Mouse (Mus musculus) hindbrain, embryonic 15.5 days (tissue): Measurements from ENCODE around the gene Slc25a45. TPM values are rescaled to one million over a fixed set of nuclear protein-coding genes. Genes with fewer than 3 reads are reported as not detected.

Experiments used
- ATAC-seq: fragments of 200-750 bp; cut with Nextera tagmentation; 2 replicates; pipeline ENCODE4 v1.8.0; 2017; ENCODE audit warnings: low read depth, moderate number of reproducible peaks, moderate TSS enrichment; ENCODE audit not compliant: low FRiP score
- H3K27ac ChIP-seq: fragments of 300-500 bp; sonication (generic); replicated peaks from 2 replicates; pipeline ENCODE4 v1.5.1; 2015; ENCODE audit warnings: mild to moderate bottlenecking, inconsistent platforms
- H3K27me3 ChIP-seq: fragments of 300-500 bp; sonication (generic); 2 replicates; pipeline ENCODE4 v1.6.1; 2015; ENCODE audit warnings: control low read depth, inconsistent platforms
- H3K36me3 ChIP-seq: fragments of 300-500 bp; sonication (generic); 2 replicates; pipeline ENCODE4 v1.6.1; 2015; ENCODE audit warnings: control low read depth, inconsistent platforms
- H3K4me1 ChIP-seq: fragments of 300-500 bp; sonication (generic); replicated peaks from 2 replicates; pipeline ENCODE4 v1.6.1; 2015; ENCODE audit warnings: control low read depth, inconsistent platforms
- H3K4me2 ChIP-seq: fragments of 300-500 bp; sonication (generic); 2 replicates; pipeline ENCODE4 v1.6.1; 2015; ENCODE audit warnings: moderate library complexity, mild to moderate bottlenecking, inconsistent platforms
- H3K4me3 ChIP-seq: fragments of 300-500 bp; sonication (generic); 2 replicates; pipeline ENCODE4 v1.5.1; 2015; ENCODE audit warnings: mild to moderate bottlenecking, inconsistent platforms
- H3K9ac ChIP-seq: fragments of 300-500 bp; sonication (generic); 2 replicates; pipeline ENCODE4 v1.6.1; 2015; ENCODE audit warnings: inconsistent platforms
- H3K9me3 ChIP-seq: fragments of 300-500 bp; sonication (generic); 2 replicates; pipeline ENCODE4 v1.6.1; 2016; ENCODE audit warnings: control low read depth, inconsistent platforms
- WGBS: fragments of 180-500 bp; shearing (Covaris S2); methylation state at CpG from one replicate; pipeline ENCODE4 v1.1.7; 2015; 5-methylcytosine and 5-hydroxymethylcytosine counted together
- polyA plus RNA-seq: library from polyadenylated mRNA; unstranded; fragments of >200 nt; fragmentation: Nextera tagmentation; extraction: Ambion mirVana; gene quantifications from 2 replicates; pipeline ENCODE4 v1.2.1, GENCODE M21; 2015

Slc25a45 gene
- polyA plus RNA-seq, 1 experiment from 2014 or later, result 2.6 TPM

- peak overlapping the region; percentile 76; the same call in 1 of the 2 replicates for H3K4me2 ChIP-seq
- H3K4me3 ChIP-seq, result no peak overlapping the region
- H3K9me3 ChIP-seq, result no peaks in the 10 kb centered on the region
- peaks cover 57% of the 10 kb centered on the region for H3K4me1 ChIP-seq
- H3K27me3 ChIP-seq, result no peaks in the 10 kb centered on the region
- 0 out of 2 replicates have a peak, but pooled peaks cover 3% of the 10 kb centered on the region for H3K36me3 ChIP-seq
- peak overlapping the region; percentile 98 for H3K27ac ChIP-seq
- no peak for ATAC-seq
- 42% methylated on average over 13 of the region's 13 CpGs for WGBS
- no peak overlapping the region; the same call in 1 of the 2 replicates for H3K9ac ChIP-seq
These were observed 28.6 kb upstream of the Slc25a45 start for GRCm38 (mm10) chr19:5848826-5849672.

GRCm38 (mm10) chr19:5849843-5850527, 27.6 kb upstream of the Slc25a45 start:
- no peak overlapping the region for H3K4me3 ChIP-seq
- 32% methylated on average over 11 of the region's 11 CpGs for WGBS
- 0 out of 2 replicates have a peak, but pooled peaks cover 7% of the 10 kb centered on the region for H3K36me3 ChIP-seq
- no peak overlapping the region; the same call in 1 of the 2 replicates for H3K9ac ChIP-seq
- H3K27ac ChIP-seq, result no peak overlapping the region
- no peaks in the 10 kb centered on the region for H3K27me3 ChIP-seq
- 0 out of 2 replicates have a peak, but pooled peaks have one; percentile 12 for ATAC-seq
- no peaks in the 10 kb centered on the region for H3K9me3 ChIP-seq
- 0 out of 2 replicates have a peak overlapping the region, but pooled peaks have one; percentile 16 for H3K4me2 ChIP-seq
- H3K4me1 ChIP-seq, result peaks cover 47% of the 10 kb centered on the region

GRCm38 (mm10) chr19:5850860-5851259, 26.7 kb upstream of the Slc25a45 start:
- H3K9ac ChIP-seq, result no peak overlapping the region
- WGBS, result 89% methylated on average over 3 of the region's 3 CpGs

GRCm38 (mm10) chr19:5851481-5851971, 26.1 kb upstream of the Slc25a45 start:
- no peak for ATAC-seq
- Histone ChIP-seq H3K9me3 (no peaks in the 10 kb centered on the region), H3K27me3 (no peaks in the 10 kb centered on the region), H3K4me2 (no peak overlapping the region), H3K4me3 (no peak overlapping the region), H3K36me3 (0 out of 2 replicates have a peak, but pooled peaks cover 11% of the 10 kb centered on the region), H3K9ac (peak overlapping the region; percentile 5; the same call in 1 of the 2 replicates), H3K4me1 (peaks cover 37% of the 10 kb centered on the region), H3K27ac (no peak overlapping the region)
- 74% methylated on average over 5 of the region's 5 CpGs for WGBS

More at GRCm38 (mm10) chr19:5850860-5851259, 26.7 kb upstream of the Slc25a45 start:
- H3K4me2 ChIP-seq, result no peak overlapping the region
- H3K4me3 ChIP-seq, result no peak overlapping the region
- no peaks in the 10 kb centered on the region for H3K9me3 ChIP-seq
- peaks cover 41% of the 10 kb centered on the region for H3K4me1 ChIP-seq
- no peaks in the 10 kb centered on the region for H3K27me3 ChIP-seq
- H3K27ac ChIP-seq, result no peak overlapping the region
- ATAC-seq, result no peak
- 0 out of 2 replicates have a peak, but pooled peaks cover 7% of the 10 kb centered on the region for H3K36me3 ChIP-seq

- Histone ChIP-seq H3K36me3 (0 out of 2 replicates have a peak, but pooled peaks cover 14% of the 10 kb centered on the region), H3K4me1 (peaks cover 30% of the 10 kb centered on the region), H3K4me2 (no peak overlapping the region), H3K9me3 (no peaks in the 10 kb centered on the region), H3K4me3 (no peak overlapping the region), H3K27ac (no peak overlapping the region), H3K9ac (no peak overlapping the region), H3K27me3 (no peaks in the 10 kb centered on the region)
- ATAC-seq, result no peak
- WGBS, result 89% methylated on average over 12 of the region's 12 CpGs
These were observed 25.4 kb upstream of the Slc25a45 start for GRCm38 (mm10) chr19:5852035-5852722.

GRCm38 (mm10) chr19:5856604-5857003, 21.0 kb upstream of the Slc25a45 start:
- no peak overlapping the region for H3K4me3 ChIP-seq
- WGBS, result 80% methylated on average over 9 of the region's 9 CpGs
- no peak overlapping the region for H3K9ac ChIP-seq
- H3K27ac ChIP-seq, result no peak overlapping the region
- H3K9me3 ChIP-seq, result no peaks in the 10 kb centered on the region
- ATAC-seq, result 0 out of 2 replicates have a peak, but pooled peaks have one; percentile 34
- no peak overlapping the region for H3K4me2 ChIP-seq
- H3K36me3 ChIP-seq, result peaks cover 42% of the 10 kb centered on the region
- H3K4me1 ChIP-seq, result no peaks in the 10 kb centered on the region
- no peaks in the 10 kb centered on the region for H3K27me3 ChIP-seq

GRCm38 (mm10) chr19:5862335-5863085, 15.1 kb upstream of the Slc25a45 start:
- WGBS, result 96% methylated on average over 14 of the region's 14 CpGs
- H3K27ac ChIP-seq, result no peak overlapping the region
- H3K36me3 ChIP-seq, result peaks cover 46% of the 10 kb centered on the region
- H3K4me2 ChIP-seq, result no peak overlapping the region
- no peak for ATAC-seq
- no peaks in the 10 kb centered on the region for H3K4me1 ChIP-seq
- no peaks in the 10 kb centered on the region for H3K9me3 ChIP-seq
- no peaks in the 10 kb centered on the region for H3K27me3 ChIP-seq
- no peak overlapping the region for H3K4me3 ChIP-seq
- H3K9ac ChIP-seq, result no peak overlapping the region

GRCm38 (mm10) chr19:5863776-5864175, 13.8 kb upstream of the Slc25a45 start:
- ATAC-seq, result no peak
- Histone ChIP-seq H3K4me1 (no peaks in the 10 kb centered on the region), H3K9me3 (no peaks in the 10 kb centered on the region), H3K27me3 (no peaks in the 10 kb centered on the region), H3K36me3 (peaks cover 38% of the 10 kb centered on the region), H3K9ac (no peak overlapping the region), H3K4me2 (no peak overlapping the region), H3K4me3 (no peak overlapping the region), H3K27ac (no peak overlapping the region)
- 96% methylated on average over 5 of the region's 5 CpGs for WGBS

- 93% methylated on average over 20 of the region's 20 CpGs for WGBS
- Histone ChIP-seq H3K9me3 (no peaks in the 10 kb centered on the region), H3K36me3 (peaks cover 30% of the 10 kb centered on the region), H3K27me3 (no peaks in the 10 kb centered on the region), H3K9ac (no peak overlapping the region), H3K4me1 (no peaks in the 10 kb centered on the region), H3K4me3 (no peak overlapping the region), H3K27ac (no peak overlapping the region), H3K4me2 (no peak overlapping the region)
- no peak for ATAC-seq
These were observed 12.8 kb upstream of the Slc25a45 start for GRCm38 (mm10) chr19:5864710-5865398.

GRCm38 (mm10) chr19:5868096-5868495, 9.5 kb upstream of the Slc25a45 start:
- 93% methylated on average over 6 of the region's 6 CpGs for WGBS
- no peak overlapping the region for H3K4me2 ChIP-seq
- no peak overlapping the region for H3K9ac ChIP-seq
- H3K27ac ChIP-seq, result no peak overlapping the region
- peaks cover 16% of the 10 kb centered on the region for H3K4me1 ChIP-seq
- 0 out of 2 replicates have a peak, but pooled peaks cover 7% of the 10 kb centered on the region for H3K36me3 ChIP-seq
- ATAC-seq, result no peak
- no peaks in the 10 kb centered on the region for H3K9me3 ChIP-seq
- no peaks in the 10 kb centered on the region for H3K27me3 ChIP-seq
- H3K4me3 ChIP-seq, result no peak overlapping the region
